Mouse (Mus musculus) forebrain, postnatal 0 days (tissue): ENCODE data around the gene Slc25a23. TPM values are rescaled to one million over a fixed set of nuclear protein-coding genes. Genes with fewer than 3 reads are reported as not detected.

Experiments used
- ATAC-seq: fragments of 200-750 bp; cut with Nextera tagmentation; 2 replicates; pipeline ENCODE4 v1.8.0; 2017; ENCODE audit warnings: mild to moderate bottlenecking, moderate library complexity
- DNase-seq: peaks from one replicate; pipeline ENCODE4 v3.0.0-alpha.2; 2015
- H3K27ac ChIP-seq: fragments of 300-500 bp; sonication (generic); 2 replicates; pipeline ENCODE4 v1.5.1; 2014; ENCODE audit warnings: low read depth, mild to moderate bottlenecking, antibody characterized with exemption, low read length, moderate library complexity, mixed read lengths
- H3K27me3 ChIP-seq: fragments of 300-500 bp; sonication (generic); 2 replicates; pipeline ENCODE4 v1.6.1; 2014; ENCODE audit warnings: mild to moderate bottlenecking, low read length, mixed read lengths; ENCODE audit not compliant: insufficient read depth
- H3K36me3 ChIP-seq: fragments of 300-500 bp; sonication (generic); 2 replicates; pipeline ENCODE4 v1.6.1; 2014; ENCODE audit warnings: mild to moderate bottlenecking, moderate library complexity; ENCODE audit not compliant: insufficient read depth
- H3K4me1 ChIP-seq: fragments of 300-500 bp; sonication (generic); 2 replicates; pipeline ENCODE4 v1.6.1; 2014; ENCODE audit warnings: antibody characterized with exemption; ENCODE audit not compliant: insufficient read depth
- H3K4me2 ChIP-seq: fragments of 300-500 bp; sonication (generic); 2 replicates; pipeline ENCODE4 v1.6.1; 2014; ENCODE audit warnings: low read depth, mild to moderate bottlenecking, moderate library complexity
- H3K4me3 ChIP-seq: fragments of 300-500 bp; sonication (generic); 2 replicates; pipeline ENCODE4 v1.5.1; 2014; ENCODE audit warnings: low read depth, low read length, mixed read lengths
- H3K9ac ChIP-seq: fragments of 300-500 bp; sonication (generic); 2 replicates; pipeline ENCODE4 v1.6.1; 2014; ENCODE audit warnings: mild to moderate bottlenecking
- H3K9me3 ChIP-seq: fragments of 300-500 bp; sonication (generic); 2 replicates; pipeline ENCODE4 v1.6.1; 2016; ENCODE audit warnings: low read length
- CTCF ChIP-seq: sonication (generic); IDR thresholded peaks from 2 replicates; pipeline ENCODE4 v1.5.1; 2016; ENCODE audit warnings: antibody characterized with exemption, control low read depth, low read depth
- WGBS: fragments of 180-500 bp; shearing (Covaris S2); extraction: QIAGEN DNeasy Blood & Tissue Kit; methylation state at CpG from one replicate; pipeline ENCODE4 v1.1.7; 2014; 5-methylcytosine and 5-hydroxymethylcytosine counted together
- polyA plus RNA-seq: library from polyadenylated mRNA; unstranded; fragments of >200 nt; fragmentation: Nextera tagmentation; extraction: Ambion mirVana; gene quantifications from 2 replicates; pipeline ENCODE4 v1.2.1, GENCODE M21; 2015
- total RNA-seq: library from RNA; depleted of rRNA; stranded (reverse); fragments of >200 nt; gene quantifications from 2 replicates; pipeline ENCODE4 v1.2.3, GENCODE M21; 2014

Gene Slc25a23
- total and polyA plus RNA-seq, 2 experiments from 2014 or later, result 43.2 to 101 TPM

GRCm38 (mm10) chr17:57076916-57077315, 17.3 kb upstream of the Slc25a23 start:
- H3K27ac ChIP-seq, result no peak overlapping the region
- no peak overlapping the region for H3K4me2 ChIP-seq
- no peak for TF ChIP-seq CTCF
- no peaks in the 10 kb centered on the region for H3K9me3 ChIP-seq
- DNase-seq (no peak), ATAC-seq (no peak)
- no peak overlapping the region for H3K4me3 ChIP-seq
- WGBS, result 54% methylated on average over 3 of the region's 3 CpGs
- no peaks in the 10 kb centered on the region for H3K27me3 ChIP-seq
- peaks cover 22% of the 10 kb centered on the region for H3K36me3 ChIP-seq
- no peak overlapping the region for H3K9ac ChIP-seq
- H3K4me1 ChIP-seq, result no peaks in the 10 kb centered on the region

GRCm38 (mm10) chr17:57070699-57071098, 11.0 kb upstream of the Slc25a23 start:
- Histone ChIP-seq H3K36me3 (no peaks in the 10 kb centered on the region), H3K27me3 (no peaks in the 10 kb centered on the region), H3K4me3 (no peak overlapping the region), H3K9ac (no peak overlapping the region), H3K4me1 (no peaks in the 10 kb centered on the region), H3K27ac (no peak overlapping the region), H3K9me3 (no peaks in the 10 kb centered on the region), H3K4me2 (0 out of 2 replicates have a peak overlapping the region, but pooled peaks have one; percentile 8)
- WGBS, result 6% methylated on average over 11 of the region's 11 CpGs
- TF ChIP-seq CTCF, result no peak
- ATAC-seq, result peak; percentile 32; the same call in 1 of the 2 replicates
- no peak for DNase-seq

GRCm38 (mm10) chr17:57070272-57070671, 10.6 kb upstream of the Slc25a23 start:
- Histone ChIP-seq H3K4me2 (0 out of 2 replicates have a peak overlapping the region, but pooled peaks have one; percentile 8), H3K9ac (0 out of 2 replicates have a peak overlapping the region, but pooled peaks have one; percentile 19), H3K9me3 (no peaks in the 10 kb centered on the region), H3K4me1 (no peaks in the 10 kb centered on the region), H3K36me3 (no peaks in the 10 kb centered on the region), H3K27ac (no peak overlapping the region), H3K4me3 (no peak overlapping the region), H3K27me3 (no peaks in the 10 kb centered on the region)
- ATAC-seq, result 0 out of 2 replicates have a peak, but pooled peaks have one; percentile 10
- WGBS, result 13% methylated on average over 9 of the region's 9 CpGs
- no peak for DNase-seq
- TF ChIP-seq CTCF, result no peak

GRCm38 (mm10) chr17:57066908-57067307, 7.2 kb upstream of the Slc25a23 start:
- ATAC-seq (no peak), DNase-seq (no peak)
- no peak overlapping the region for H3K4me3 ChIP-seq
- no peaks in the 10 kb centered on the region for H3K4me1 ChIP-seq
- H3K9me3 ChIP-seq, result no peaks in the 10 kb centered on the region
- H3K27ac ChIP-seq, result no peak overlapping the region
- no peak overlapping the region for H3K9ac ChIP-seq
- H3K4me2 ChIP-seq, result no peak overlapping the region
- no peak for TF ChIP-seq CTCF
- H3K36me3 ChIP-seq, result no peaks in the 10 kb centered on the region
- 58% methylated on average over 5 of the region's 5 CpGs for WGBS
- peaks cover 13% of the 10 kb centered on the region for H3K27me3 ChIP-seq

- 11% methylated on average over 8 of the region's 8 CpGs for WGBS
- H3K27me3 ChIP-seq, result peaks cover 22% of the 10 kb centered on the region
- no peak overlapping the region for H3K27ac ChIP-seq
- H3K4me2 ChIP-seq, result no peak overlapping the region
- ATAC-seq (no peak), DNase-seq (no peak)
- H3K4me1 ChIP-seq, result peaks cover 8% of the 10 kb centered on the region
- H3K9ac ChIP-seq, result no peak overlapping the region
- H3K9me3 ChIP-seq, result no peaks in the 10 kb centered on the region
- no peak for TF ChIP-seq CTCF
- no peaks in the 10 kb centered on the region for H3K36me3 ChIP-seq
- no peak overlapping the region for H3K4me3 ChIP-seq
Measured at GRCm38 (mm10) chr17:57063031-57063430, 3.4 kb upstream of the Slc25a23 start.

GRCm38 (mm10) chr17:57062548-57062947, 2.9 kb upstream of the Slc25a23 start:
- no peak for DNase-seq
- Histone ChIP-seq H3K4me1 (peaks cover 9% of the 10 kb centered on the region), H3K27ac (no peak overlapping the region), H3K9ac (no peak overlapping the region), H3K4me2 (peak overlapping the region; percentile 45), H3K4me3 (peak overlapping the region; percentile 30), H3K9me3 (no peaks in the 10 kb centered on the region), H3K36me3 (no peaks in the 10 kb centered on the region), H3K27me3 (peaks cover 22% of the 10 kb centered on the region)
- ATAC-seq, result no peak
- TF ChIP-seq CTCF, result no peak
- WGBS, result 4% methylated on average over 22 of the region's 22 CpGs

GRCm38 (mm10) chr17:57062011-57062521, 2.4 kb upstream of the Slc25a23 start:
- WGBS, result under 1% methylated on average over 39 of the region's 39 CpGs
- H3K9me3 ChIP-seq, result no peaks in the 10 kb centered on the region
- peaks cover 3% of the 10 kb centered on the region; the same call in 1 of the 2 replicates for H3K36me3 ChIP-seq
- H3K4me2 ChIP-seq, result peak overlapping the region; percentile 45
- H3K27me3 ChIP-seq, result peaks cover 22% of the 10 kb centered on the region
- peaks cover 9% of the 10 kb centered on the region for H3K4me1 ChIP-seq
- no peak for ATAC-seq
- no peak overlapping the region for H3K27ac ChIP-seq
- no peak overlapping the region for H3K9ac ChIP-seq
- TF ChIP-seq CTCF, result no peak
- no peak for DNase-seq
- H3K4me3 ChIP-seq, result peak overlapping the region; percentile 30
